Mouse (Mus musculus) lung, postnatal 0 days (tissue): Measurements from ENCODE around the gene Grxcr1.

Source experiments
- CTCF ChIP-seq: IDR thresholded peaks from 2 replicates; pipeline ENCODE4 v1.5.1; 2016; ENCODE audit warnings: antibody characterized with exemption, mild to moderate bottlenecking
- EP300 ChIP-seq: IDR thresholded peaks from 2 replicates; pipeline ENCODE4 v1.6.1; 2016; ENCODE audit warnings: antibody characterized with exemption, mild to moderate bottlenecking, control low read depth

- TF ChIP-seq CTCF (peak; percentile 70), EP300 (no peak)
Observed at GRCm38 (mm10) chr5:68128421-68128820, 96.8 kb downstream of the Grxcr1 start.
